Mouse (Mus musculus) T-helper 1 cell (primary cell): Measurements from ENCODE around the gene Tpcn2.

Experiments
- in situ Hi-C: fragments of 300-600 bp; cut with MboI, MseI; formaldehyde crosslinking; loops from one replicate; pipeline ENCODE4 v1.15.1; 2025; ENCODE audit warnings: high pct_unique_total_duplicates

Tpcn2 gene

GRCm38 (mm10) chr7:145299562-145300320 lies 15.9 kb upstream of the Tpcn2 start:
- in situ Hi-C loops, result no loop called here

- in situ Hi-C loops, result no loop called here
Measured at GRCm38 (mm10) chr7:145298666-145299490, 15.1 kb upstream of the Tpcn2 start.

GRCm38 (mm10) chr7:145293859-145294258 lies 10.0 kb upstream of the Tpcn2 start:
- in situ Hi-C loops, result no loop called here

GRCm38 (mm10) chr7:145292726-145293125 lies 8.9 kb upstream of the Tpcn2 start:
- in situ Hi-C loops, result no loop called here

- in situ Hi-C loops, result no loop called here
Measured at GRCm38 (mm10) chr7:145291847-145292246, 8.0 kb upstream of the Tpcn2 start.

GRCm38 (mm10) chr7:145289302-145289701 lies 5.5 kb upstream of the Tpcn2 start:
- in situ Hi-C loops, result loop anchor here (5.0 kb wide), 1 partner anchor 48 kb away; no protein-coding TSS in a partner anchor

GRCm38 (mm10) chr7:145287410-145287809 lies 3.6 kb upstream of the Tpcn2 start:
- in situ Hi-C loops, result loop anchor here (5.0 kb wide), 1 partner anchor 50 kb away; no protein-coding TSS in a partner anchor

GRCm38 (mm10) chr7:145285476-145285875 lies 1.7 kb upstream of the Tpcn2 start:
- in situ Hi-C loops, result loop anchor here (5.0 kb wide), 1 partner anchor 52 kb away; no protein-coding TSS in a partner anchor

- in situ Hi-C loops, result no loop called here
Measured at GRCm38 (mm10) chr7:145284293-145284692, 482 bp upstream of the Tpcn2 start.

- in situ Hi-C loops, result no loop called here
Measured at GRCm38 (mm10) chr7:145283041-145283440, 770 bp downstream of the Tpcn2 start.

GRCm38 (mm10) chr7:145281396-145281795 lies 2.4 kb downstream of the Tpcn2 start:
- in situ Hi-C loops, result no loop called here

- in situ Hi-C loops, result no loop called here
Measured at GRCm38 (mm10) chr7:145275488-145275887, 8.3 kb downstream of the Tpcn2 start.

- in situ Hi-C loops, result no loop called here
Measured at GRCm38 (mm10) chr7:145270955-145271354, 12.9 kb downstream of the Tpcn2 start.

- in situ Hi-C loops, result no loop called here
Measured at GRCm38 (mm10) chr7:145268890-145269289, 14.9 kb downstream of the Tpcn2 start.

GRCm38 (mm10) chr7:145266011-145266410 lies 17.8 kb downstream of the Tpcn2 start:
- in situ Hi-C loops, result no loop called here

GRCm38 (mm10) chr7:145264202-145264601 lies 19.6 kb downstream of the Tpcn2 start:
- in situ Hi-C loops, result no loop called here

GRCm38 (mm10) chr7:145256092-145256491 lies 27.7 kb downstream of the Tpcn2 start:
- in situ Hi-C loops, result no loop called here

- in situ Hi-C loops, result loop anchor here (5.0 kb wide), 1 partner anchor 68 kb away; no protein-coding TSS in a partner anchor
Measured at GRCm38 (mm10) chr7:145253986-145254630, 29.7 kb downstream of the Tpcn2 start.

- in situ Hi-C loops, result loop anchor here (5.0 kb wide), 1 partner anchor 69 kb away; no protein-coding TSS in a partner anchor
Measured at GRCm38 (mm10) chr7:145252715-145253476, 30.9 kb downstream of the Tpcn2 start.

GRCm38 (mm10) chr7:145250225-145250624 lies 33.6 kb downstream of the Tpcn2 start:
- in situ Hi-C loops, result loop anchor here (5.0 kb wide), 1 partner anchor 72 kb away; no protein-coding TSS in a partner anchor

- in situ Hi-C loops, result no loop called here
Measured at GRCm38 (mm10) chr7:145248911-145249310, 34.9 kb downstream of the Tpcn2 start.
